Mouse (Mus musculus): ENCODE data around the gene Ccdc151.

Ccdc151 gene

GRCm38 (mm10) chr9:22000296-22000695, 2.1 kb downstream of the Ccdc151 start:
- no peak for ATAC-seq (ENCODE audit: insufficient number of reproducible peaks, low FRiP score, low TSS enrichment)

- ATAC-seq (ENCODE audit: insufficient number of reproducible peaks, low FRiP score, low TSS enrichment): no peak
Measured at GRCm38 (mm10) chr9:21996178-21996867, 6.1 kb downstream of the Ccdc151 start.

- no peak for ATAC-seq (ENCODE audit: insufficient number of reproducible peaks, low FRiP score, low TSS enrichment)
Measured at GRCm38 (mm10) chr9:21992227-21992626, 10.2 kb downstream of the Ccdc151 start.

GRCm38 (mm10) chr9:21989230-21990110, 13.0 kb downstream of the Ccdc151 start, which contains the start of gene Rgl3:
Rgl3 (minus strand) TSS chr9:21989446.
- ATAC-seq (ENCODE audit: insufficient number of reproducible peaks, low FRiP score, low TSS enrichment): peak; percentile 50

- ATAC-seq (ENCODE audit: insufficient number of reproducible peaks, low FRiP score, low TSS enrichment): peak; percentile 39; the same call in 1 of the 2 replicates
Measured at GRCm38 (mm10) chr9:21988421-21989101, 13.9 kb downstream of the Ccdc151 start.

GRCm38 (mm10) chr9:21987592-21988342, 14.7 kb downstream of the Ccdc151 start:
- ATAC-seq (ENCODE audit: insufficient number of reproducible peaks, low FRiP score, low TSS enrichment): no peak

GRCm38 (mm10) chr9:21983911-21984310, 18.5 kb downstream of the Ccdc151 start:
- ATAC-seq (ENCODE audit: insufficient number of reproducible peaks, low FRiP score, low TSS enrichment): no peak

- no peak for ATAC-seq (ENCODE audit: insufficient number of reproducible peaks, low FRiP score, low TSS enrichment)
Measured at GRCm38 (mm10) chr9:21978398-21979128, 23.9 kb downstream of the Ccdc151 start.

GRCm38 (mm10) chr9:21977972-21978371, 24.5 kb downstream of the Ccdc151 start:
- no peak for ATAC-seq (ENCODE audit: insufficient number of reproducible peaks, low FRiP score, low TSS enrichment)

GRCm38 (mm10) chr9:21977331-21977730, 25.1 kb downstream of the Ccdc151 start:
- ATAC-seq (ENCODE audit: insufficient number of reproducible peaks, low FRiP score, low TSS enrichment): no peak

GRCm38 (mm10) chr9:21976626-21977175, 25.7 kb downstream of the Ccdc151 start:
- ATAC-seq (ENCODE audit: insufficient number of reproducible peaks, low FRiP score, low TSS enrichment): no peak

GRCm38 (mm10) chr9:21969304-21969703, 33.1 kb downstream of the Ccdc151 start:
- no peak for ATAC-seq (ENCODE audit: insufficient number of reproducible peaks, low FRiP score, low TSS enrichment)

- no peak for ATAC-seq (ENCODE audit: insufficient number of reproducible peaks, low FRiP score, low TSS enrichment)
Measured at GRCm38 (mm10) chr9:21968883-21969282, 33.6 kb downstream of the Ccdc151 start.

- no peak for ATAC-seq (ENCODE audit: insufficient number of reproducible peaks, low FRiP score, low TSS enrichment)
Measured at GRCm38 (mm10) chr9:21963417-21963816, 39.0 kb downstream of the Ccdc151 start, which contains the start of gene Epor. Epor (minus strand) TSS chr9:21963506.

- peak; percentile 21; the same call in 1 of the 2 replicates for ATAC-seq (ENCODE audit: insufficient number of reproducible peaks, low FRiP score, low TSS enrichment)
Measured at GRCm38 (mm10) chr9:21962416-21963059, 39.9 kb downstream of the Ccdc151 start.

- no peak for ATAC-seq (ENCODE audit: insufficient number of reproducible peaks, low FRiP score, low TSS enrichment)
Measured at GRCm38 (mm10) chr9:21962010-21962409, 40.4 kb downstream of the Ccdc151 start.

GRCm38 (mm10) chr9:21961366-21961980, 41.0 kb downstream of the Ccdc151 start:
- no peak for ATAC-seq (ENCODE audit: insufficient number of reproducible peaks, low FRiP score, low TSS enrichment)

- ATAC-seq (ENCODE audit: insufficient number of reproducible peaks, low FRiP score, low TSS enrichment): no peak
Measured at GRCm38 (mm10) chr9:21960558-21961208, 41.8 kb downstream of the Ccdc151 start.
